Mouse (Mus musculus) kidney, postnatal 36 days (tissue): ENCODE data around the gene Hspa5.
"Not testable (repeated sequence)": the region's sequence is repeated elsewhere in the genome, so short reads cannot be mapped to it uniquely, and the experiment has no call there.

Source experiments
- DNase-seq, 2 experiments: peaks; one replicate each; pipeline ENCODE4 v3.0.0; 2021 to 2022; ENCODE audit warnings: mixed read lengths in 2 of 2

The Hspa5 gene

DNA sequence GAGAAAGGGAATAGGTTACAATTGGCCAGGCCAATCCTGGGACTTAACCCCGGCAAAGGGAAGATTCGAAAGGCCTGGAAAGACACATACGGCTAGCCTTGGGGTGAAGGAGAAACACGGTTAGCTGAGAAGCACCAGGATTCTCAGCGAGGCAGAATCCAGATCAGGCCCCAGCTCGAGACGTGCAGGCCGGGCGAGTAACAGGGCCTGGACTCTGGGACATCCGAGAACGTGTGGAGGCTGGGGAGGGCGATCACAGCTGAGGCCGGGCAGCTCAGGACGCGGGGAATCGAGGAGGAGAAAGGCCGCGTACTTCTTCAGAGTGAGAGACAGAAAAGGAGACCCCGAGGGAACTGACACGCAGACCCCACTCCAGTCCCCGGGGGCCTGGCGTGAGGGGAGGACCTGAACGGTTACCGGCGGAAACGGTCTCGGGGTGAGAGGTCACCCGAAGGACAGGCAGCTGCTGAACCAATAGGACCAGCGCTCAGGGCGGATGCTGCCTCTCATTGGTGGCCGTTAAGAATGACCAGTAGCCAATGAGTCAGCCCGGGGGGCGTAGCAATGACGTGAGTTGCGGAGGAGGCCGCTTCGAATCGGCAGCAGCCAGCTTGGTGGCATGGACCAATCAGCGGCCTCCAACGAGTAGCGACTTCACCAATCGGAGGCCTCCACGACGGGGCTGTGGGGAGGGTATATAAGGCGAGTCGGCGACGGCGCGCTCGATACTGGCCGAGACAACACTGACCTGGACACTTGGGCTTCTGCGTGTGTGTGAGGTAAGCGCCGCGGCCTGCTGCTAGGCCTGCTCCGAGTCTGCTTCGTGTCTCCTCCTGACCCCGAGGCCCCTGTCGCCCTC, at the start of gene Hspa5:
Gene Hspa5 (plus strand): TSS at position 603 of the 859 bp plus-strand sequence.
- DNase-seq = peak; percentile 99 to 100

DNA sequence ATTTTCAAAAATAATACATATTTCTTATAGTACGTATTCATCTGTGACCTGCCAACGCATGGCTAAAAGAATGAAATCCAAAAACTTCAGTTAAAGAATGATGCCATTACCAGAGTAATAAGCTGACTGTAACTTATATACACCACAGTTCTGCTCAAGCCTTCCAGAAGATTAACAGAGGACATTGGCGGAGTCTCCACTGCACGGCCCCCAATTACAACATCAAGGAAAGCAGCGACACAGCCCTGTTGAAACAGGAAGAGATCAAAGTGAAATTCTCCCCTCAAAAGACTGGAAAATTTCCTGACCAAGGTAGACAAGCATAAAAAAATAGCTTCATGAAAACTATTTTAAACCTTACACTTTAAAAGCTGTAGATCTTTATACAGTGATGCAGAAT, 46.5 kb upstream of the Hspa5 start:
- no peak for DNase-seq

DNA sequence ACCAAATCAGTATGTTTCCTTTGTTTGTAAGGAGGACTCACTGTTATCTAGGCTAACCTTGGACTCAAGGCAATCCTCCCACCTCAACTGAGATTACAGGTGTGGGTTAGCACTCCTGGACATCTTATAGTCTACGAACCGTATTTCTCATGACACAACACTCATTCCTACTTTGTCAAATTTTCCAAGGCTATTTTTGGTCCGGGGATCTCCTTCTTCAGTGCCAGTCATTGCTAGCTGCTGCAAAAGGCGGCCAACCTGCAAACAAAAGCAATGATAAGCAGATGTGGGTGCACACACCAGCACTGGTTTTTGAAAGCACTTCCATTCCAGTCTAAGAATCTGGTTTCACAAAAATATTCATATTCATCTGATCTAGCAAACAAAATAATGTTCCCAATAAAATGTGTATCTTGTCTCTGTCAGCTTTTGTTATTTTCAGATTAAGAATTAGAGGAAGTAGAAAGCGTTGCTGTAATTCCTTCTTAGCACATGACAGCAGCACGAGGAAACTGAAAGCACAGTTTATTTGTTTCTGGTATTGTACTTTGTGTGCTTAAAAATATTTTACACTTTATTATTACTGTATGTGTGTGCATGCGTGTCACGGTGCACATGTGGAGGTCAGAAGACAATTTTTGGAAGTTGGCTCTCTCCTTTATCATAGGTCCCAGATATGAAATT, 44.6 kb upstream of the Hspa5 start:
- no peak for DNase-seq

DNA sequence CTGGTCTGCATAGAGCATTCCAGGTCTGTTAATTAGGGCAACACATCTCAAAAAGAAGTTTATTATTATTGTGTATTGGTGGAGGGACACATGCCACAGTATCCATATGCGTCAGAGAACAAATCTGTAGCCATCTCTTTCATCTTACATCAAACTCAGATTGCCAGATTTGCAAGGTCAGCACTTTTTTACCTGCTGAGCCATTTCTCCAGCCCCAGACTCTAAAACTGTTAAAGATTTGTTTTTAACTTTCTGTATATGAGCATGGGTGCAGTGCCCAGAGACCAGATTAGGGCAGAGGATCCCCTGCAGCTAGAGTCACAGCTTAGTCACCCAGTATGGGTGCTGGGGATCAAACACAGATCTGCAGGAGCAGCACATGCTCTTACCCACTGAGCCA, 35.1 kb upstream of the Hspa5 start:
- DNase-seq = no peak

DNA sequence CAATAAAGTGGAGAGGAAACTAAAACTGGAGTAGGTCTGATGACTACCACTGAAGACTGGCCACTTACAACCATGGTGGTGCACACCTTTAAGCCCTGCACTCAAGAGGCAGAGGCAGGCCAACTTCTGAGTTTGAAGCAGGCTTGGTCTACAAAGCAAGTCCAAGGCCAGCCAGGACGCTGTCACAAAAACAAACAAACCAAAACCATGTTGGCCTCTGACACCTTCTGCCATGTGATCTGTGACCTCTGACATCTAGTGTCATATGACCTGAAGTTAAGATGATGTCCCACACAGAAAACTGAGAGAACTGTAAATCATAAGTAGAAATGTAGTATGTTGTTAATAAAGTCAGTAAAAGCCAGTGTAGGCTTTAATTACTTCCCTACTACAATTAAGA, 33.9 kb upstream of the Hspa5 start:
- peak; percentile 6 for DNase-seq

DNA sequence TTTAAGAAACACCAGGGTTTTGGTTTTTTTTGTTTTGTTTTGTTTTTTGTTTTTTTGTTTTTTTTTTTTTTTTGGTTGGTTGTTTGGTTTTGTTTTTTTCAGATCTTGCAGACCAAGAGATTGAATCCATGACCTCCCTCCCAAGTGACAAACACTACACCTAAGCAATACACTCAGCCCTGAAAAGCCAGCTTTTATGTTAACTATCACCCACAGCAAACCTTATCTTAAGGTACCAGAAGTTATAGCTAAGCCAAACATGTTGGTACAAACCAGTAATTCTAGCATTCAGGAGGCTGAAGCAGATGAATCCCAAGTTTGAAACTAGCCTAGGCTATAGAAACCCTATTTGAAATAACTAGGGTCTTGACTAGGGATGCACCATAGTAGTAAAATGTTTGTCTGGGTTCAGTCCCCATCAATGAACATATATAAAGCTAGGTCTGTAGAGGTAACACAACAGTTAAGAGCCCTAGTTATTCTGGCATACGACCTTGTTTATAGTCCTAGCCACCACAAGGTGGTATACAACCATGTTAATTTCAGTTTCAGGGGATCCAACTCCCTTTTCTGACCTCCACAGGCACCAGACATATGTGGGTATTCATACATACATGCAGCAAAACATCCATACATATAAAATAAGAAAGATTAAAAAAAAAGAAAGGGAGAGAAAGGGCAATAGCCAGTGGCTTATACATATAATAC, 31.9 kb upstream of the Hspa5 start:
- DNase-seq = no peak

GRCm38 (mm10) chr2:34741390-34742159, 30.2 kb upstream of the Hspa5 start:
- DNase-seq = no peak

- DNase-seq = no peak
Measured at GRCm38 (mm10) chr2:34742675-34743074, 29.1 kb upstream of the Hspa5 start.

DNA sequence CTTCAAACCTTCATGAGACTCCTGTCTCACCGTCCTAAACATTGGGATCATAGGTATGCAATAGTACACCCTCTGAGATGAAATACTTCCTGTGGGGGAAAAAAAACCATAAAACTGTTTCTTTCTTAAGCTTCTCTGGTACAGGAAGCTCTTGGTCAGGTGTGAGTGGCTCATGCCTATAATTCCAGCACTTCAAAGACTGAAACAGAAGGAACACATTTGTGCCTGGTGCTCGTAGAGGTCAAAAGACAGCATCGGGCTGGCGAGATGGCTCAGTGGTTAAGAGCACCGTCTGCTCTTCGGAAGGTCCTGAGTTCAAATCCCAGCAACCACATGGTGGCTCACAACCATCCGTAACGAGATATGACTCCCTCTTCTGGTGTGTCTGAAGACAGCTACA, 27.3 kb upstream of the Hspa5 start:
- DNase-seq = no peak

DNA sequence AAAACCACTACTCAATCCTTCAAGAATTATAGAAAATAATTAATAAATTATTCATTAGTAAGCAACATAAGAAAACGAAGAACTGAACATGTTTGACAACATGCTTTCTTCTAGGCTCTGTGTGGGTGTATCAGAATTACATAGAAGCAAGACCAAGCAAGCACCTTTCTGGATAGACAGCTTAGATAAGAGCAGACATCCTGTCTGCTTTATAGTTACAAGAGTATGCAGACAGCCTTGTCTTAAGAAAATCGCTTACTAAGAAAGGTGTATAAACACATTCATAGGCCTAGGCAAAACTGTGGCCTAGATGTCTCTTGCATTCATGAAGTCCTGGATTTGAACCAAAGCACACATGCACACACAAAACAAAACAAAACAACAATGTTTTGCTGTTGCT, 26.1 kb upstream of the Hspa5 start:
- DNase-seq = no peak

- DNase-seq = no peak
Measured at GRCm38 (mm10) chr2:34748479-34748878, 23.3 kb upstream of the Hspa5 start.

DNA sequence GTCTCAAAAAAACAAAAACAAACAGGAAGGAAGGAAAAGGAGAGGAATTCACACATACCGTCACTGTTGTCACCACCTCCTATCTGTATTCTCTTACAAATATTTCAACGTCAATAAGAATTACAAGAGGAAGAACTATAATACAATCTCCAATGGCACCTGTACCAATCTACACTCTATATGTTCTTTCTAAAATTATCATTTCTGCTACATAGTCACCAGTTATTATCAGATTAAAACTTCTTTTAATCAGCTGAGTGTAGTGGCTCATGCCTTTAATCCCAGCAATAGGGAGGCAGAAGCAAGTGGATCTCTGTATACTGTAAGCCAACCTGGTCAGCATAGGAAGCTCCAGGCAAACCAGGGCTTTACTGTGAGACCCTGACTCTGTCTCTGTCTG, 21.5 kb upstream of the Hspa5 start:
- DNase-seq = no peak

GRCm38 (mm10) chr2:34753811-34754550, 17.8 kb upstream of the Hspa5 start:
- DNase-seq = peak; percentile 90 to 95

DNA sequence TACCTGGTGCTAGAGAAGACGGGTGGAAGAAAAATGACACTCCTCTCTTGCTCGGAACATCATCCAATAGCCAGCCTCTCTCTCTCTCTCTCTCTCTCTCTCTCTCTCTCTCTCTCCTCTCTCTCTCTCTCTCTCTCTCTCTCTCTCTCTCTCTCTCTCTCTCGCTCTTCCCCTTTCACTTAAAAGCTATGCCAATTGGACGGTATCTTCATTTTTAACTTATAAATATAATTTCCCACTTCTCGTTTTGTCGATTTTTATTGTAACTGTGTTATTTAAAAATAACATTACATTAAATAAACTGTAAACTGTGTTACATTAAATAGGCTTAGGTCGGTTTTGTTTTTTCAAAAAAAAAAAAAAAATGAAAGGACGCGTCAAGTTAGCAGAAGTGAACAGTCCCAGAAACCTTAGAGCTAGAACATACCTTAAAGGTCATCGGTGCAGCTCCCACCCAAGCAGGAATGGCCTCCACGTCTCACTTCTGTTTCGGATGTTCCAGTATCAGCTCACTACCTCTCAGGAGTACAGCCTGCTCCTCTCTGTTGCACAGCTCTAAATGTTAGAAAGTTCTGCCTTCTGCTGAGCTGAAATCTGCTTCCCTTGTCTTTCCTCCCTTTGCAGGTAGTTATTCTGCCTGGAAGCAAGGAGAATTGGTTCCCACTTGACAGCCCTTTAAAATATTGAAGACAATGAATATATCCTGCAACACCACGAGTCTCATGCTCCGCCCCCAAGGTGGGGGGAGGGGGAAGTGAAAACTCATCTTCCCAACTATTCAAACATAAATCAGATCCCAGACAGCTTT, 17.0 kb upstream of the Hspa5 start, which contains the start of gene Gapvd1:
Gene Gapvd1 (minus strand): TSS at position 682 of the 808 bp plus-strand sequence.
- peak; percentile 33 to 64 for DNase-seq

DNA sequence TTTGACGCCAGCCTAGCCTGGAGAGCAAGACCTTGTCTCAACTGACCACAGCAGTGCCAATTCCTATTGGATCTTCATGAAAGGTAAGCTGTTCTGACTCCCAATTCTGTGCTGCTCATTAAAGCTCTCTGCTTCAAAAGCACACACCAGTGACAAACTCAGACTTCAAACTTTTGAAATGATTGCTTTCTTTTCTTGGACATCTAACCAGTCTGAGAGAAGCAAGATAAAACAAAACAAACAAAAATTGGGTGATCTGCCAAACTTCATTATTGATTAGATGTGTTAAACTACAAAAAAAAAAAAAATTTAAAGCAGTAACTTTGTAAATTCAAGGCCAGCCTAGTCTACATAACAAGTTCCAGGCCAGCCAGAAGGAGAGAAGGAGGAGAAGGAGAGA, 14.4 kb upstream of the Hspa5 start:
- DNase-seq = no peak

GRCm38 (mm10) chr2:34761272-34761671, 10.5 kb upstream of the Hspa5 start:
- not testable (repeated sequence) for DNase-seq

DNA sequence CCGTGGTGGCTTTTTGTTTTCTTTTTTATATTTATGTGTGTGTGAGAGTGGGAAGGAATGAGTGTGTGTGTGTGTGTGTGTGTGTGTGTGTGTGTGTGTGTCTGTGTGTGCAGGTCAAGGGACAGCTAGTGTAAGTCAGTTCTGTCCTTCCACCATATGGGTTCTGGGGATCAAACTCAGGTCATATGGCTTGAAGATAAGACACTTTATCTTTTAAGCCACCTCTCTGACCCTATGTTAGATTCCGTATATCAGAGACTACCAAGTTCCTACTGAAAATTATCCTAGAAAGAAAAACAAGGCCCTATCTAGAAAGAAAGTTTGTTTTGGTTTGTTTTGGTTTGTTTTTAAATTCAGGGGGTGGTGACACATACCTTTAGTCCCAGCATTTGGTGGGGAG, 9.6 kb upstream of the Hspa5 start:
- no peak for DNase-seq

- DNase-seq = no peak
Measured at GRCm38 (mm10) chr2:34762872-34763271, 8.9 kb upstream of the Hspa5 start.

DNA sequence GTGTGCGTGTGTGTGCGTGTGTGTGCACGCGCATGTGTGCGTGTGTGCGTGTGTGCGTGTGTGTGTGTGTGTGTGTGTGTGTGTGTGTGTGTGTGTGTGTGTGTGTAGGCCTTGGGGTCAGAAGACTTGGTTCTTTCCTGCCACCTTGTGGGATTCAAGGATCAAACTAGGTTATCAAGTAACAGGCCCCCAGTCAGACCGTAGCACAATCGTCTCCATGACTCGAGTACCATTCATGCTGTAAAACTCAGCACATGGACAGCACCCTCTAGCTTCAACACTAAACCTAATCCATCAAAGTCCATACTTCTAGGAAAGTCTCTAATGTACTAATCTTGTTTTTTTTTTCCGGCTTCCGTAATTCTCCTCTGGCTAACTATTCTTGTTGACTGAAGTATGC, 7.0 kb upstream of the Hspa5 start:
- no peak for DNase-seq

DNA sequence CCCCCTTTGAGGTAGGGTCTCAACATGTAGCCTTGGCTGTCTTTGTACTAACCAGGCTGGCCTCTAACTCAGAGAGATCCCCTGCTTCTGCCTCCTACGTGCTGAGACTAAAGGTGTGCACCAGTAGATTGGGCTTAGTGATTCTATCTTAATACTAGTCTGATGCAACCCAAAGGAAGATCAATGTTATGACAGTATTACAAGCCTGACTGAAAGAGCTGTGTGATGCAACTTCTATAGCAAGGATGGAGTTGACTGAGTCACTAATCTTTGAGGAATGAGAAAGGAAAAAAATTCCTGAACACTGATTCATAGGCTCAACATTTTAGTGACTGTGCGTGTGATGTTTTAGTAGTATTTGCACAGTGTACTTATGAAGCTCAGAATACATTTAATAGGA, 1.7 kb upstream of the Hspa5 start:
- DNase-seq = no peak

GRCm38 (mm10) chr2:34770951-34771350, 819 bp upstream of the Hspa5 start:
- DNase-seq = no peak
